Mouse (Mus musculus) liver, embryonic 12.5 days (tissue): ENCODE results near the gene Nppb. TPM values are rescaled to one million over a fixed set of nuclear protein-coding genes. Genes with fewer than 3 reads are reported as not detected.

Experiments used
- ATAC-seq: fragments of 200-750 bp; cut with Nextera tagmentation; 2 replicates; pipeline ENCODE4 v1.8.0; 2017; ENCODE audit warnings: moderate number of reproducible peaks, mild to moderate bottlenecking, moderate library complexity
- H3K27ac ChIP-seq: fragments of 300-500 bp; sonication (generic); 2 replicates; pipeline ENCODE4 v1.5.1; 2016; ENCODE audit warnings: mild to moderate bottlenecking
- H3K27me3 ChIP-seq: fragments of 300-500 bp; sonication (generic); replicated peaks from 2 replicates; pipeline ENCODE4 v1.6.1; 2016; ENCODE audit warnings: mild to moderate bottlenecking, moderate library complexity
- H3K36me3 ChIP-seq: fragments of 300-500 bp; sonication (generic); 2 replicates; pipeline ENCODE4 v1.6.1; 2016; ENCODE audit warnings: mild to moderate bottlenecking, moderate library complexity
- H3K4me1 ChIP-seq: fragments of 300-500 bp; sonication (generic); 2 replicates; pipeline ENCODE4 v1.6.1; 2016
- H3K4me2 ChIP-seq: fragments of 300-500 bp; sonication (generic); 2 replicates; pipeline ENCODE4 v1.6.1; 2016; ENCODE audit warnings: mild to moderate bottlenecking, moderate library complexity
- H3K4me3 ChIP-seq: fragments of 300-500 bp; sonication (generic); 2 replicates; pipeline ENCODE4 v1.5.1; 2016; ENCODE audit warnings: mild to moderate bottlenecking, moderate library complexity
- H3K9ac ChIP-seq: fragments of 300-500 bp; sonication (generic); 2 replicates; pipeline ENCODE4 v1.6.1; 2016; ENCODE audit warnings: mild to moderate bottlenecking, moderate library complexity
- H3K9me3 ChIP-seq: fragments of 300-500 bp; sonication (generic); replicated peaks from 2 replicates; pipeline ENCODE4 v1.6.1; 2016; ENCODE audit warnings: mild to moderate bottlenecking, moderate library complexity
- WGBS: fragments of 180-500 bp; shearing (Covaris S2); methylation state at CpG from one replicate; pipeline ENCODE4 v1.1.7; 2016; ENCODE audit not compliant: insufficient replicate concordance; 5-methylcytosine and 5-hydroxymethylcytosine counted together
- polyA plus RNA-seq: library from polyadenylated mRNA; unstranded; fragments of >200 nt; fragmentation: Nextera tagmentation; extraction: Ambion mirVana; gene quantifications from 2 replicates; pipeline ENCODE4 v1.2.1, GENCODE M21; 2016

The Nppb gene
- polyA plus RNA-seq, 1 experiment from 2014 or later, result not detected

DNA sequence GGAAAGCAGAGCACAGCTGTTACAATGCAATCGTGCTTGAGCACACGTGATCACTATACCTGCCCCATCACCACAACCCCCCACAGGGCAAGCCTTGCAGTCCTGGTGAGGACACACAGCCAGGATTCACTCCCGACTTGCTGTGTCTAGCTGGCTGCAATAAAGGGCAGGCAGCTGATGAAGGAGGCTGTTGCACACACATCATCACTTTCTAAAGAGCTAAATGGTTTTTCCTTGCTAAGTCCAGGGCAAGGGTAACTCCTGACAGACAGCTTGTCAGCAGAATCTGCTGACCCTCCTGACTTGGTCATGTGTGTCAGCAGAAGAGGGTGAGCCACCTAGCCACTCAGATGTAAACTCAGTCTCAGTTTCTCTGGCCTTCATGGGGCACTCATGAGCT, 31.4 kb downstream of the Nppb start:
- no peak overlapping the region for H3K9ac ChIP-seq
- H3K9me3 ChIP-seq, result no peaks in the 10 kb centered on the region
- H3K36me3 ChIP-seq, result peaks cover 95% of the 10 kb centered on the region
- no peaks in the 10 kb centered on the region for H3K4me1 ChIP-seq
- ATAC-seq, result no peak
- no peak overlapping the region for H3K4me2 ChIP-seq
- no peaks in the 10 kb centered on the region for H3K27me3 ChIP-seq
- no peak overlapping the region for H3K4me3 ChIP-seq
- no peak overlapping the region for H3K27ac ChIP-seq
- 67% methylated on average over 3 of the region's 3 CpGs for WGBS

DNA sequence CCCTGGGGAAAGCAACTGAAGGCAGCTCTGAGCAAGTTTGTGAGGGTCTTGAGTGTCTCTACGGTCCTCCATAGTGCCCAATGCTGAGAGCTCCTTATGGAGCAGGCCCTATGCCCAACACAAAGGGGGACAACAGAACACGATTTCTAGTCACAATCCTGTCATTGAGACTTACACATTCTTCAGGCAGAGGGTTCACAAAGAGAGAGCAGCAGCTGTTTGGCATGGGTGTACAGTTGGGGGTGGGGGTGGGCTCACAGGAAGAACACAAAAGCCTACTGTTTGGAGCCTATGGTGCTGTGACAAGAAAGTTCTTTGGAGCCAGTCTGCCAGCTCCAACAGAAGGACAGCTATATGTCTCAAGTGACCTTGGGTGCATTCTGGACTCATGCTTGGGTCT, 32.8 kb downstream of the Nppb start:
- H3K9ac ChIP-seq, result no peak overlapping the region
- no peak overlapping the region for H3K4me2 ChIP-seq
- H3K36me3 ChIP-seq, result peaks cover 94% of the 10 kb centered on the region
- no peak overlapping the region for H3K27ac ChIP-seq
- WGBS, result 73% methylated on average over 2 of the region's 2 CpGs
- no peak for ATAC-seq
- no peak overlapping the region for H3K4me3 ChIP-seq
- H3K27me3 ChIP-seq, result no peaks in the 10 kb centered on the region
- H3K9me3 ChIP-seq, result no peaks in the 10 kb centered on the region
- no peaks in the 10 kb centered on the region for H3K4me1 ChIP-seq

DNA sequence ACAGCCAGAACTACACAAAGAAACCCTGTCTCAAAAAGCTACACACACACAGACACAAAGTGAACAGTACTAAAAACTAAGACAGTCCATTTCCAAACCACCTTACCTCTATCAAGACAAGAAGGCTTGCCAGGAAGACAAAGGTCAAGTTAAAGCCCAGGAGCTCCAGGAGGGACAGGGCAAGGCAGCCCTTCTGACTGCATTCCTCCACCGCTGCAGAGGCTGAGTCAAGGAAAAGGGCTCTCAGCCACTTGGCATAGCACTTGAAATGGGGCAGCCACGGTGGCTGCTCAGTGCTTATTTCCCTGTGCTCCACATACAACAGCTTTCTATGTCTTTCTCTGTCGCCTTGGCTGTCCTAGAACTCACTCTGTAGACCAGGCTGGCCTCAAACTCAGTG, 38.4 kb downstream of the Nppb start:
- Histone ChIP-seq H3K27me3 (no peaks in the 10 kb centered on the region), H3K36me3 (peaks cover 89% of the 10 kb centered on the region), H3K9ac (no peak overlapping the region), H3K4me3 (no peak overlapping the region), H3K9me3 (no peaks in the 10 kb centered on the region), H3K27ac (no peak overlapping the region), H3K4me1 (no peaks in the 10 kb centered on the region), H3K4me2 (no peak overlapping the region)
- no peak for ATAC-seq
- WGBS, result 83% methylated on average over 3 of the region's 3 CpGs

DNA sequence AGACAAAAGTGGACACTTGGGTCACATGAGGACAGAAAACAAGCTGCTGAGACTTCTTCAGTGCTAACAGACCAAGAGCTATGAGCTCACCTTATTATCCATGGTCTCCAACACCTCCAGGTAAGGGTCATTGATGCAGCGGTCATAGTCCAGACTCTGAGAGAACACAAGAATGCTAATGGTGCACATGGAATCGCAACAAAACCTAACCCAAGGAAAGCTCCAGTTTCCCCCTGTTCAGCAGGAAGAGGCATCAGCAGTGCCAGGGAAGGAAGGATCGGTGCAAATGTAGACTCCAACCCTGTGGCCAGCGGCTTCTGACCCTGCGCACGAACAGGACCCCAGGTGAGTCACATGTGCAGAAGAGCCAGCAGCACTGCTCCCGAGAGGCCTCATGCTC, 43.7 kb downstream of the Nppb start:
- Histone ChIP-seq H3K4me1 (peaks cover 13% of the 10 kb centered on the region), H3K27me3 (no peaks in the 10 kb centered on the region), H3K4me3 (no peak overlapping the region), H3K36me3 (peaks cover 60% of the 10 kb centered on the region), H3K27ac (no peak overlapping the region), H3K9ac (no peak overlapping the region), H3K9me3 (no peaks in the 10 kb centered on the region), H3K4me2 (no peak overlapping the region)
- 86% methylated on average over 7 of the region's 7 CpGs for WGBS
- ATAC-seq, result no peak

- Histone ChIP-seq H3K4me3 (no peak overlapping the region), H3K4me1 (peaks cover 13% of the 10 kb centered on the region), H3K9me3 (no peaks in the 10 kb centered on the region), H3K36me3 (peaks cover 50% of the 10 kb centered on the region), H3K27ac (no peak overlapping the region), H3K27me3 (no peaks in the 10 kb centered on the region), H3K4me2 (no peak overlapping the region), H3K9ac (no peak overlapping the region)
- ATAC-seq, result no peak
- 83% methylated on average over 5 of the region's 5 CpGs for WGBS
These were observed 44.9 kb downstream of the Nppb start for GRCm38 (mm10) chr4:148030506-148030905.

DNA sequence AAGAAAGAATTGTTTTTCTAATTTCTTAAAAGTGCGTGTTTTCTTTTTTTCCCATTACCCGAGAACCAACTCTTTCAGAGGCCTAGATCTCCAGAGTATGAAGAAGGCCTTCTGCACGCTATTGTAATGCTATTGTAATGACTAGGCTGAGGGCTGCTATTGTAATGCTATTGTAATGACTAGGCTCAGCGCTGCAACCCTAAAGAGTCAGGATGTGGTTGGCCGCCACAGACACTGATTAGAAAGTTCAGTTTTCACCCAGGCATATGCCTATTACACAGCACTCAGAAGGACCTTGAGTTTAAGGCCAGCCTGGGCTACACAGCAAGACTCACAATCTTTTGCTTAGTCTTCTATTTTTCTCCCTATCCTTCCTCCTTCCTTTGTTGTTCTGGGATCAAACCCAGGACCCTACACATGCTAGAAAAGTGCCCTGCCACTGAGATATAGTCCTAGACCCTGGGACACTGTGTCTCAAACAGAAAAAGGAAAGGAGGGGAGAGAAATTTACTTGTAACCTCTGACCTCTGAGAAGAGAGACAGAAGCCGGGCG, 48.3 kb downstream of the Nppb start:
- peaks cover 29% of the 10 kb centered on the region for H3K36me3 ChIP-seq
- no peak overlapping the region for H3K4me2 ChIP-seq
- no peak overlapping the region for H3K27ac ChIP-seq
- no peaks in the 10 kb centered on the region for H3K9me3 ChIP-seq
- no peak overlapping the region for H3K4me3 ChIP-seq
- 58% methylated on average over 7 of the region's 7 CpGs for WGBS
- H3K4me1 ChIP-seq, result peaks cover 26% of the 10 kb centered on the region
- H3K27me3 ChIP-seq, result no peaks in the 10 kb centered on the region
- no peak overlapping the region for H3K9ac ChIP-seq
- ATAC-seq, result no peak

- peaks cover 40% of the 10 kb centered on the region for H3K4me1 ChIP-seq
- no peak overlapping the region for H3K9ac ChIP-seq
- H3K36me3 ChIP-seq, result peaks cover 22% of the 10 kb centered on the region
- WGBS, result 73% methylated on average over 3 of the region's 3 CpGs
- no peak overlapping the region for H3K27ac ChIP-seq
- no peaks in the 10 kb centered on the region for H3K27me3 ChIP-seq
- H3K9me3 ChIP-seq, result no peaks in the 10 kb centered on the region
- ATAC-seq, result no peak
- no peak overlapping the region for H3K4me3 ChIP-seq
- H3K4me2 ChIP-seq, result no peak overlapping the region
These were observed 49.9 kb downstream of the Nppb start for GRCm38 (mm10) chr4:148035440-148035839.

Other genes with a start within 250 kb of the Nppb start
- gene Zfp984, start 176.0 kb upstream of the Nppb start, polyA plus RNA-seq, result 7.2 and 8.3 TPM in 2 replicates
- 1.4 and 1.5 TPM in 2 replicates for gene Zfp933, start 137.4 kb upstream of the Nppb start, polyA plus RNA-seq
- 34.6 and 36.0 TPM in 2 replicates for gene Miip, start 117.0 kb upstream of the Nppb start, polyA plus RNA-seq
- gene Fv1, start 116.8 kb upstream of the Nppb start, polyA plus RNA-seq, result 3.8 and 4.1 TPM in 2 replicates
- gene Mfn2, start 81.1 kb upstream of the Nppb start, polyA plus RNA-seq, result 25.4 and 27.1 TPM in 2 replicates
- gene Plod1, start 49.0 kb upstream of the Nppb start, polyA plus RNA-seq, result 26.4 TPM in 2 replicates
- gene 2510039O18Rik, start 44.9 kb upstream of the Nppb start, polyA plus RNA-seq, result 19.1 and 21.0 TPM in 2 replicates
- gene Nppa, start 14.9 kb downstream of the Nppb start, polyA plus RNA-seq, result 1.3 and 2.0 TPM in 2 replicates
- gene Clcn6, start 53.0 kb downstream of the Nppb start, polyA plus RNA-seq, result 2.1 and 2.4 TPM in 2 replicates
- 14.0 and 14.7 TPM in 2 replicates for gene Mthfr, start 53.3 kb downstream of the Nppb start, polyA plus RNA-seq
- gene Agtrap, start 102.2 kb downstream of the Nppb start, polyA plus RNA-seq, result 12.3 and 12.5 TPM in 2 replicates
- 24.2 and 25.5 TPM in 2 replicates for gene Mad2l2, start 144.6 kb downstream of the Nppb start, polyA plus RNA-seq
- 0.08 TPM in 2 replicates for gene Draxin, start 144.9 kb downstream of the Nppb start, polyA plus RNA-seq
- 20.5 and 28.7 TPM in 2 replicates for gene Fbxo6, start 166.4 kb downstream of the Nppb start, polyA plus RNA-seq
- 1.6 and 1.7 TPM in 2 replicates for gene Fbxo44, start 174.7 kb downstream of the Nppb start, polyA plus RNA-seq
- 0.43 and 0.50 TPM in 2 replicates for gene Fbxo2, start 174.8 kb downstream of the Nppb start, polyA plus RNA-seq